Mouse (Mus musculus) heart, postnatal 0 days (tissue): ENCODE data around the gene Psme4. TPM values are rescaled to one million over a fixed set of nuclear protein-coding genes. Genes with fewer than 3 reads are reported as not detected.

Source experiments
- ATAC-seq: fragments of 200-750 bp; cut with Nextera tagmentation; 2 replicates; pipeline ENCODE4 v1.8.0; 2017; ENCODE audit warnings: low read depth, moderate number of reproducible peaks, moderate library complexity; ENCODE audit not compliant: insufficient read depth
- DNase-seq: peaks from one replicate; pipeline ENCODE4 v3.0.0-alpha.2; 2016; ENCODE audit warnings: low spot score
- H3K27ac ChIP-seq: fragments of 300-500 bp; sonication (generic); 2 replicates; pipeline ENCODE4 v1.5.1; 2014; ENCODE audit warnings: low read depth, mild to moderate bottlenecking
- H3K27me3 ChIP-seq: fragments of 300-500 bp; sonication (generic); 2 replicates; pipeline ENCODE4 v1.6.1; 2014; ENCODE audit warnings: low read length, mixed read lengths; ENCODE audit not compliant: control insufficient read depth, insufficient read depth
- H3K36me3 ChIP-seq: fragments of 300-500 bp; sonication (generic); replicated peaks from 2 replicates; pipeline ENCODE4 v1.6.1; 2014; ENCODE audit warnings: low read length, mixed read lengths; ENCODE audit not compliant: control insufficient read depth, insufficient read depth
- H3K4me1 ChIP-seq: fragments of 300-500 bp; sonication (generic); 2 replicates; pipeline ENCODE4 v1.6.1; 2014; ENCODE audit warnings: antibody characterized with exemption; ENCODE audit not compliant: control insufficient read depth, insufficient read depth
- H3K4me2 ChIP-seq: fragments of 300-500 bp; sonication (generic); 2 replicates; pipeline ENCODE4 v1.6.1; 2014; ENCODE audit warnings: low read depth, mild to moderate bottlenecking, low read length, moderate library complexity
- H3K4me3 ChIP-seq: fragments of 300-500 bp; sonication (generic); 2 replicates; pipeline ENCODE4 v1.5.1; 2014; ENCODE audit warnings: low read depth, low read length
- H3K9ac ChIP-seq: fragments of 300-500 bp; sonication (generic); replicated peaks from 2 replicates; pipeline ENCODE4 v1.6.1; 2014; ENCODE audit warnings: low read depth, low read length, mixed read lengths
- H3K9me3 ChIP-seq: fragments of 300-500 bp; sonication (generic); replicated peaks from 2 replicates; pipeline ENCODE4 v1.6.1; 2016; ENCODE audit warnings: low read length; ENCODE audit not compliant: control insufficient read depth
- CTCF ChIP-seq: IDR thresholded peaks from 2 replicates; pipeline ENCODE4 v1.5.1; 2016; ENCODE audit warnings: antibody characterized with exemption, control low read depth, low read depth
- EP300 ChIP-seq: IDR thresholded peaks from 2 replicates; pipeline ENCODE4 v1.6.1; 2016; ENCODE audit warnings: antibody characterized with exemption, low read depth
- WGBS: fragments of 180-500 bp; shearing (Covaris S2); extraction: QIAGEN DNeasy Blood & Tissue Kit; methylation state at CpG from one replicate; pipeline ENCODE4 v1.1.7; 2014; 5-methylcytosine and 5-hydroxymethylcytosine counted together
- polyA plus RNA-seq: library from polyadenylated mRNA; unstranded; fragments of >200 nt; fragmentation: Nextera tagmentation; extraction: Ambion mirVana; gene quantifications from 2 replicates; pipeline ENCODE4 v1.2.1, GENCODE M21; 2015
- total RNA-seq: library from RNA; depleted of rRNA; stranded (reverse); fragments of >200 nt; gene quantifications from 2 replicates; pipeline ENCODE4 v1.2.3, GENCODE M21; 2014; ENCODE audit warnings: low replicate concordance

Gene Psme4
- total and polyA plus RNA-seq, 2 experiments from 2014 or later = 12.0 to 59.8 TPM

GRCm38 (mm10) chr11:30786230-30786983, 14.9 kb downstream of the Psme4 start:
- Histone ChIP-seq H3K9me3 (no peaks in the 10 kb centered on the region), H3K9ac (no peak overlapping the region), H3K27me3 (no peaks in the 10 kb centered on the region), H3K4me1 (0 out of 2 replicates have a peak, but pooled peaks cover 9% of the 10 kb centered on the region), H3K27ac (no peak overlapping the region), H3K4me3 (no peak overlapping the region), H3K4me2 (no peak overlapping the region), H3K36me3 (no peaks in the 10 kb centered on the region)
- DNase-seq (no peak), ATAC-seq (no peak)
- 84% methylated on average over 7 of the region's 7 CpGs for WGBS
- no peak for TF ChIP-seq EP300
- no peak for TF ChIP-seq CTCF

GRCm38 (mm10) chr11:30792680-30793079, 21.2 kb downstream of the Psme4 start:
- TF ChIP-seq EP300 (no peak), CTCF (no peak)
- no peaks in the 10 kb centered on the region for H3K9me3 ChIP-seq
- no peak for DNase-seq
- H3K4me3 ChIP-seq = no peak overlapping the region
- ATAC-seq = no peak
- no peak overlapping the region for H3K4me2 ChIP-seq
- H3K4me1 ChIP-seq = 0 out of 2 replicates have a peak, but pooled peaks cover 7% of the 10 kb centered on the region
- H3K9ac ChIP-seq = no peak overlapping the region
- peaks cover 18% of the 10 kb centered on the region for H3K36me3 ChIP-seq
- no peaks in the 10 kb centered on the region for H3K27me3 ChIP-seq
- H3K27ac ChIP-seq = no peak overlapping the region
- 95% methylated on average over 7 of the region's 7 CpGs for WGBS

GRCm38 (mm10) chr11:30793753-30794152, 22.2 kb downstream of the Psme4 start:
- ATAC-seq = no peak
- no peak overlapping the region for H3K4me2 ChIP-seq
- no peak overlapping the region for H3K4me3 ChIP-seq
- 0 out of 2 replicates have a peak, but pooled peaks cover 7% of the 10 kb centered on the region for H3K4me1 ChIP-seq
- no peaks in the 10 kb centered on the region for H3K9me3 ChIP-seq
- no peak for DNase-seq
- TF ChIP-seq CTCF (no peak), EP300 (no peak)
- 66% methylated on average over 1 of the region's 1 CpGs for WGBS
- H3K36me3 ChIP-seq = peaks cover 18% of the 10 kb centered on the region
- H3K9ac ChIP-seq = no peak overlapping the region
- H3K27me3 ChIP-seq = no peaks in the 10 kb centered on the region
- no peak overlapping the region for H3K27ac ChIP-seq

- 96% methylated on average over 2 of the region's 2 CpGs for WGBS
- Histone ChIP-seq H3K9me3 (no peaks in the 10 kb centered on the region), H3K4me1 (no peaks in the 10 kb centered on the region), H3K4me2 (no peak overlapping the region), H3K36me3 (peaks cover 15% of the 10 kb centered on the region), H3K9ac (no peak overlapping the region), H3K27ac (no peak overlapping the region), H3K4me3 (no peak overlapping the region), H3K27me3 (no peaks in the 10 kb centered on the region)
- DNase-seq = no peak
- ATAC-seq = no peak
- TF ChIP-seq CTCF (no peak), EP300 (no peak)
Observed at GRCm38 (mm10) chr11:30797236-30797635, 25.7 kb downstream of the Psme4 start.

GRCm38 (mm10) chr11:30799496-30799895, 28.0 kb downstream of the Psme4 start:
- Histone ChIP-seq H3K4me3 (no peak overlapping the region), H3K27ac (no peak overlapping the region), H3K4me1 (no peaks in the 10 kb centered on the region), H3K27me3 (no peaks in the 10 kb centered on the region), H3K36me3 (peaks cover 5% of the 10 kb centered on the region; the same call in 1 of the 2 replicates), H3K9me3 (no peaks in the 10 kb centered on the region), H3K9ac (no peak overlapping the region), H3K4me2 (no peak overlapping the region)
- TF ChIP-seq EP300 = no peak
- TF ChIP-seq CTCF = peak; percentile 76
- DNase-seq = peak; percentile 67
- 75% methylated on average over 1 of the region's 1 CpGs for WGBS
- peak; percentile 60; the same call in 1 of the 2 replicates for ATAC-seq

- no peak for TF ChIP-seq EP300
- TF ChIP-seq CTCF = no peak
Observed at GRCm38 (mm10) chr11:30800091-30800490, 28.6 kb downstream of the Psme4 start.

More at GRCm38 (mm10) chr11:30800091-30800490, 28.6 kb downstream of the Psme4 start:
- H3K4me1 ChIP-seq = no peaks in the 10 kb centered on the region
- H3K4me3 ChIP-seq = no peak overlapping the region
- no peaks in the 10 kb centered on the region for H3K9me3 ChIP-seq
- peaks cover 5% of the 10 kb centered on the region; the same call in 1 of the 2 replicates for H3K36me3 ChIP-seq
- no peaks in the 10 kb centered on the region for H3K27me3 ChIP-seq
- no peak overlapping the region for H3K9ac ChIP-seq
- no peak overlapping the region for H3K4me2 ChIP-seq
- H3K27ac ChIP-seq = no peak overlapping the region
- no peak for DNase-seq
- ATAC-seq = no peak
